Mouse (Mus musculus) heart, embryonic 14.5 days (tissue): ENCODE measurements around the gene Vdac2. TPM values are rescaled to one million over a fixed set of nuclear protein-coding genes. Genes with fewer than 3 reads are reported as not detected.

Experiments used
- ATAC-seq: fragments of 200-750 bp; cut with Nextera tagmentation; 2 replicates; pipeline ENCODE4 v1.8.0; 2017; ENCODE audit warnings: low read depth, moderate TSS enrichment; ENCODE audit not compliant: insufficient number of reproducible peaks, insufficient read depth, low FRiP score
- H3K27ac ChIP-seq, 2 experiments: fragments of 200-500 bp in 1 of 2; fragments of 300-500 bp in 1 of 2; sonication (generic) in 1 of 2; replicated peaks in 1 of 2; 2 replicates each; pipeline ENCODE4 v1.5.1; 2012 to 2014; ENCODE audit warnings: low read depth in 2 of 2, low read length in 2 of 2, control low read depth in 1 of 2, mild to moderate bottlenecking in 1 of 2, mixed read lengths in 1 of 2; ENCODE audit not compliant: control insufficient read depth in 1 of 2, insufficient read depth in 1 of 2
- H3K27me3 ChIP-seq: fragments of 300-500 bp; sonication (generic); 2 replicates; pipeline ENCODE4 v1.6.1; 2014; ENCODE audit warnings: mild to moderate bottlenecking, low read length, control low read depth; ENCODE audit not compliant: control insufficient read depth, insufficient read depth
- H3K36me3 ChIP-seq: fragments of 300-500 bp; sonication (generic); 2 replicates; pipeline ENCODE4 v1.6.1; 2014; ENCODE audit warnings: mild to moderate bottlenecking, control low read depth, low read length, mixed read lengths; ENCODE audit not compliant: control insufficient read depth, insufficient read depth
- H3K4me1 ChIP-seq, 2 experiments: fragments of 200-500 bp in 1 of 2; fragments of 300-500 bp in 1 of 2; sonication (generic) in 1 of 2; 2 replicates each; pipeline ENCODE4 v1.6.1; 2012 to 2014; ENCODE audit warnings: low read length in 2 of 2, control low read depth in 1 of 2, mixed read lengths in 1 of 2; ENCODE audit not compliant: control insufficient read depth in 2 of 2, insufficient read depth in 2 of 2
- H3K4me2 ChIP-seq: fragments of 300-500 bp; sonication (generic); 2 replicates; pipeline ENCODE4 v1.6.1; 2014; ENCODE audit warnings: mild to moderate bottlenecking, low read length
- H3K4me3 ChIP-seq, 2 experiments: fragments of 200-500 bp in 1 of 2; fragments of 300-500 bp in 1 of 2; sonication (generic) in 1 of 2; 2 replicates each; pipeline ENCODE4 v1.5.1; 2012 to 2014; ENCODE audit warnings: low read length in 2 of 2, mild to moderate bottlenecking in 2 of 2, control low read depth in 1 of 2, low read depth in 1 of 2, moderate library complexity in 1 of 2; ENCODE audit not compliant: control insufficient read depth in 1 of 2, insufficient read depth in 1 of 2
- H3K9ac ChIP-seq: fragments of 300-500 bp; sonication (generic); 2 replicates; pipeline ENCODE4 v1.6.1; 2014; ENCODE audit warnings: mild to moderate bottlenecking, low read length
- H3K9me3 ChIP-seq: fragments of 300-500 bp; sonication (generic); 2 replicates; pipeline ENCODE4 v1.6.1; 2016; ENCODE audit warnings: low read length, control low read depth; ENCODE audit not compliant: control insufficient read depth
- WGBS: fragments of 180-500 bp; shearing (Covaris S2); extraction: QIAGEN DNeasy Blood & Tissue Kit; methylation state at CpG from one replicate; pipeline ENCODE4 v1.1.7; 2014; 5-methylcytosine and 5-hydroxymethylcytosine counted together
- polyA plus RNA-seq: library from polyadenylated mRNA; unstranded; fragments of >200 nt; fragmentation: Nextera tagmentation; extraction: Ambion mirVana; gene quantifications from 2 replicates; pipeline ENCODE4 v1.2.1, GENCODE M21; 2014

The Vdac2 gene
- polyA plus RNA-seq, 1 experiment from 2014 or later = 533 TPM

GRCm38 (mm10) chr14:21848166-21849154 is 23.4 kb downstream of the Vdac2 start, which contains the start of gene Comtd1:
Comtd1 (minus strand) TSS chr14:21848977.
- H3K4me1 ChIP-seq = peaks cover 15% of the 10 kb centered on the region in 2 experiments
- ATAC-seq = peak; percentile 85
- under 1% methylated on average over 51 of the region's 51 CpGs for WGBS

DNA sequence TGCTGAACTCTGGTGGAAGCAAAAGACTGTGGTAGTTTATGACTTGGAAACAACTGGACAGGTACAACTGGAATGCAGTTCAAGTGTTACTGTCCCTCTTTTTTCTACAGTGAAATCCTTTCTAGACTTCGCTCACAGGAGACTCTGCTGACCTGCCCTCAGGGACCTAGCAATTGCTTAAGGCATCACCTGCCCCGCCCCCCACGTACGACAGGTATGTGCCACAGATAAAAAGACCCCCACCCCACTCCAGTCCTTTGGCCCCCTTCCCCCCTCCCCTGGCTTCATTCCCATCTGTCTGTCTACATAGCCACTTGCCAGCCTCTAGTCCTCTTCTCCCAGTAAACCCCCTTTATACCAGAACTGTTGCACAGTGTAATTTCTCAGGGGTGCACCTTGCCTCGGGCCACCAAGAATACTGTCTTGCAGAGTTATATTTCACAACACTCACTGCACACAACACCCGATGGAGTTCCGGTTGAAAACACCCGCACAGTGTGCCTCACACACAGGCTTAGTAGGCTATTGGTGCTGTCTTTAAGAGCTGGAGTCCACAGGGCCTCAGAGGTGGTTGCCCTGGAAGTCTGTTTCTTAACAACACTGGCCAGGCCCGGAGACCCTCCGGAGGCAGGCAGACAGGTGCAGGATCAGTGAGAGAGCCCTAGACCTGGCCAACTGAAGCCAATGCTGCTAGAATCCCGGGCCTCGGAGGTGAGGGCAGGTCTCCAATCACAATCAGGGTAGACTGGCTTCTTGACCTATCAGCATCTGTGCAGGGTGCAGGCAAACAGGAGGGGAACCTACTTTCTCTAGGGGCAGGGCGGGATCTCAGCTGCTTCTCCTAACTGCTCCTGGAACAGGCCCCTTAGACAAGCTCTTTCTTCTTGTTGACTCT is 24.7 kb downstream of the Vdac2 start:
- H3K27ac ChIP-seq = no peak overlapping the region

More at GRCm38 (mm10) chr14:21848166-21849154, 23.4 kb downstream of the Vdac2 start, which contains the start of gene Comtd1:
- H3K27ac ChIP-seq = peak within 1 kb of the TSS; percentile 63 to 86
- peak within 1 kb of the TSS; percentile 82 to 85 for H3K4me3 ChIP-seq
- peaks cover 36% of the 10 kb centered on the region for H3K36me3 ChIP-seq
- H3K27me3 ChIP-seq = no peaks in the 10 kb centered on the region
- peak within 1 kb of the TSS; percentile 87 for H3K9ac ChIP-seq
- peak within 1 kb of the TSS; percentile 69 for H3K4me2 ChIP-seq
- H3K9me3 ChIP-seq = no peaks in the 10 kb centered on the region

DNA sequence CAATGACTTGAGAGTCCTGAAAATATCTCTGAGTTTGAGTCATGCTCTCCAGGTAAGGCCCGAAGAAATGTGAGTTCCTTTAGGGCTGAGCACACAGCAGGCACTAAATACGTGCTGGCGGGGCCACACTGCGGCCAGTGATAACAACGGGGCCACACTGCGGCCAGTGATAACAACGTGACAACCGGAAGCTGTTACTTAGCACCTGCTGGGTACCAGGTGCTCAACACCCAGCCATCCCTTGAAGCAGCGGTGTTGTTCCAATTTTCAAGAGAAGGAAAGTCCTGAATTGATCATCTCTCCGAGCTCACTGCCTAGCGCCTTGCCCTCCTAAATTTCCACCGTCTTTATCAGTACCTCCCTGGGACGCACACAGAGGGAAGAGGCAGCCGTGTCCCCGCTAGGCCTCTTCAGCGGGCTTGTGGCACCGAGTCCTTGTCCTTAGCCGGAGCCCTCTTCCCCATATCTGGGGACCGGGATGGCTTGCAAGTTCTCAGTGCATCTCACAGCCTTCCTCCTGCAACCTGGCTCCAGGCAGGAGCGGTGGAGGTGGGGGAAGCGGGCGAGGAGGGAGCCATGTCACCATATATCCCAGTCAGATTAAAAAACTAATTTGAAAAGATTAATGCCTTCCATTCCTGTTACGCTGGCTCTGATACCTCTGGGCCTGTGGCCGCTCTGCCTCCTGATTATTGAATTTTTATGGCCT is 25.5 kb downstream of the Vdac2 start:
- Histone ChIP-seq H3K9me3 (no peaks in the 10 kb centered on the region), H3K9ac (no peak overlapping the region), H3K27me3 (no peaks in the 10 kb centered on the region), H3K4me3 (no peak overlapping the region), H3K4me2 (no peak overlapping the region), H3K36me3 (peaks cover 15% of the 10 kb centered on the region), H3K4me1 (peaks cover 21 to 24% of the 10 kb centered on the region in 2 experiments), H3K27ac (no peak overlapping the region)
- WGBS = 47% methylated on average over 24 of the region's 24 CpGs
- no peak for ATAC-seq

More for the DNA sequence above, 24.7 kb downstream of the Vdac2 start:
- Histone ChIP-seq H3K4me3 (no peak overlapping the region), H3K27me3 (no peaks in the 10 kb centered on the region), H3K9me3 (no peaks in the 10 kb centered on the region), H3K36me3 (peaks cover 23% of the 10 kb centered on the region), H3K4me1 (peaks cover 21 to 24% of the 10 kb centered on the region in 2 experiments), H3K9ac (no peak overlapping the region), H3K4me2 (no peak overlapping the region)
- ATAC-seq = no peak
- 79% methylated on average over 13 of the region's 13 CpGs for WGBS

DNA sequence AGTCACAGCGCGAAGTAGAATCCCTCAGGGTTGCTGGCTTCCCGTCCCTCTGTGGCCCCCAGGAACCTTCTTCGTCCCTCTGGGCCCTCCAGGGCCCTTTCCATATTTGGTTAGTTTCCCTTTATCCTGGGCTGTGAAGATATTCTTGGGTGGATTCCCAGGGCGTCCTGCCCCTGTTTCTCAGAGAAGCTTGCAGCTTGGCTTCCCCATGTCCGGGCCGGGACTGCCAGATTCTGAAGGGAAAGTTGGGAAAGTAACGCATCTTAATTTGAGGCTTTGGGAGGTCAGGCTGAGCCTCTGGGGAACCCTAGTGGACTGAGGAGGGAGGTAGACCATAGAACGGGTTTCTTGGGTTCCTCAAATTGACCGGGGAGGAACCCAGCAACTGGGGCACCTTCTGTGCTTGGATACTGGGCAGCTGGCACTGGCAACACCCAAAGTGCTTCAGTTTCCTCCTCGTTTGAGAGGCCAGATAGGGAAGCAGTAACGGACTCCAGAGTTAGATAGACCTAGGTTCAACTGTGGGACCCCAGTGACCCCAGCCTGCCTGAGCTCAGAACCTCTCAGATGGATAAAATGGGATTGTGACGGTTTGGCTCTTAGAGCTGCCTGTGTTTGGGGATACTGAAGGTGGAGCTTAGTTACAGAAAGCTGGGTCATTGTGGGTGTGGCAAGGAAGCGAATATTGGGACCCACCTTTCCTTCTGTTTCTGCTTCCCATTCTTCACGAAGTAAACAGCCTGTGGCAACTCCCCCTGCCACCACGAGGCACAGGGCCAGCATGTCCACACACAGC is 27.2 kb downstream of the Vdac2 start:
- WGBS = 70% methylated on average over 16 of the region's 16 CpGs
- H3K9me3 ChIP-seq = no peaks in the 10 kb centered on the region
- no peaks in the 10 kb centered on the region for H3K27me3 ChIP-seq
- no peak overlapping the region for H3K9ac ChIP-seq
- no peak overlapping the region for H3K27ac ChIP-seq
- peaks cover 16% of the 10 kb centered on the region in 2 experiments for H3K4me1 ChIP-seq
- H3K4me2 ChIP-seq = no peak overlapping the region
- no peak overlapping the region for H3K4me3 ChIP-seq
- H3K36me3 ChIP-seq = no peaks in the 10 kb centered on the region
- ATAC-seq = no peak

DNA sequence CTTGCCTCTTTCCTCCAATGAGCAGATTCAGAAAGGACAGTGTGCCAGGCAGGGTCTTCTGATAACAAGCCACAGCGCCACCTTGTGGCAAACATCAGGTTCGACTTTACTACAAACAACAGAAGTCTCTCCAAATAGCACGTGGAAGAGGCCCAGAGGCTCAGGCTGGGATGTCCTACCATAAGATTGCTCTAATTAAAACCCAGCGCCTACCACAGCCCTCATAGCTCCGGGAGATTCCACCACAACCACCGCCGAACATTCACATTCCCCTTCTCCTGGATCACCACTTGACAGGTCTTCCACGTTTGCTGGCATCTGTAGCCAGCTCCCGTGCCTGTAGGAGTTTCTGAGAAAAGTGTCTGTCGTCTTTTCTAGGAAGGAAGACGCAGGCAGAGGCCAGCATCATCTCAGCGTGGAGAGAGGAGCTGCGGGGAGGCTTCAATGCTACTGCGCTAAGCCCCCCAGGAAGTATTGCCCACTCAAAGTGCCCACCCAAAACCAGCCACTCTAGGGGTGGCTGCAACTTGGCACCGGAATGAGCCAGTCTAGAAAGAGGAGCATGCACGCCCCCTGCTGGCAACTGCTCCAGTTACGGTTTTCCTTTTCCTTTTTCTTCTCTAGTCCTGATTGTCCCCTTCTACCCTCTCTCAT is 28.5 kb downstream of the Vdac2 start:
- peak overlapping the region; percentile 21 to 25 for H3K4me3 ChIP-seq
- ATAC-seq = peak; percentile 5; the same call in 1 of the 2 replicates
- H3K27ac ChIP-seq = peak overlapping the region in 1 of 2 experiments; percentile 25; a peak in 1 of 4 replicates
- no peaks in the 10 kb centered on the region for H3K9me3 ChIP-seq
- peak overlapping the region; percentile 64 for H3K4me2 ChIP-seq
- H3K9ac ChIP-seq = 0 out of 2 replicates have a peak overlapping the region, but pooled peaks have one; percentile 22
- WGBS = 5% methylated on average over 17 of the region's 17 CpGs
- H3K27me3 ChIP-seq = no peaks in the 10 kb centered on the region
- H3K4me1 ChIP-seq = peaks cover 10 to 14% of the 10 kb centered on the region in 2 experiments; a peak in 3 of 4 replicates
- H3K36me3 ChIP-seq = no peaks in the 10 kb centered on the region

DNA sequence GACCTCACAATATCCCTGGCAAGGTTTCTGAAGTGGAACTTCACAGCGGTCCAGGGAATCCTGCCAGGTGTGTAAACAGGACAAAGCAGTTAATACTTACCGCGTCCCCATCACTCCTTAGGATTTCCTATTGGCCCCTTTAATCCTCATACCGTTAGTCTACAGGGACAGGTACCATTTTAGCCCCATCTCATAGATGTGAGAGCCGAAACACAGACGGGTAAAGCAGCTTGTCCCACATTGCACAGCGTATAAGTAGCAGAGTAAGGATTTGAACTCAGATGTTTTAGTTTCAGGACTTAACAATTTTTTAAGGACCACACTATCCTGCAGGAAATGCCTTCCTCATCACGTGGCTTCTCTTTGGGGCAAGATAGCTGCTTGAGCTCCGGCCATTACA is 29.2 kb downstream of the Vdac2 start:
- Histone ChIP-seq H3K36me3 (no peaks in the 10 kb centered on the region), H3K4me2 (peak overlapping the region; percentile 64; the same call in 1 of the 2 replicates), H3K27me3 (no peaks in the 10 kb centered on the region), H3K4me1 (peaks cover 10 to 14% of the 10 kb centered on the region in 2 experiments; a peak in 3 of 4 replicates), H3K4me3 (no peak overlapping the region), H3K27ac (no peak overlapping the region), H3K9me3 (no peaks in the 10 kb centered on the region), H3K9ac (no peak overlapping the region)
- no peak for ATAC-seq
- WGBS = 70% methylated on average over 9 of the region's 9 CpGs
